Mouse (Mus musculus) midbrain, embryonic 14.5 days (tissue): ENCODE measurements around the gene Zbtb37. TPM values are rescaled to one million over a fixed set of nuclear protein-coding genes. Genes with fewer than 3 reads are reported as not detected.
"Not testable (repeated sequence)": the region's sequence is repeated elsewhere in the genome, so short reads cannot be mapped to it uniquely, and the experiment has no call there.

ENCODE experiments used
- ATAC-seq: fragments of 200-750 bp; cut with Nextera tagmentation; 2 replicates; pipeline ENCODE4 v1.8.0; 2017; ENCODE audit warnings: moderate number of reproducible peaks, moderate library complexity; ENCODE audit not compliant: low FRiP score, low TSS enrichment
- DNase-seq: peaks from one replicate; pipeline ENCODE4 v3.0.0-alpha.2; 2015
- H3K27ac ChIP-seq: fragments of 300-500 bp; sonication (generic); replicated peaks from 2 replicates; pipeline ENCODE4 v1.5.1; 2014; ENCODE audit warnings: mild to moderate bottlenecking, low read depth, low read length, moderate library complexity
- H3K27me3 ChIP-seq: fragments of 300-500 bp; sonication (generic); 2 replicates; pipeline ENCODE4 v1.6.1; 2014; ENCODE audit warnings: low read length, control low read depth, mixed read lengths; ENCODE audit not compliant: control insufficient read depth, insufficient read depth
- H3K36me3 ChIP-seq: fragments of 300-500 bp; sonication (generic); 2 replicates; pipeline ENCODE4 v1.6.1; 2014; ENCODE audit warnings: low read length, control low read depth; ENCODE audit not compliant: control insufficient read depth, insufficient read depth
- H3K4me1 ChIP-seq: fragments of 300-500 bp; sonication (generic); 2 replicates; pipeline ENCODE4 v1.6.1; 2014; ENCODE audit warnings: mild to moderate bottlenecking, antibody characterized with exemption, low read length, control low read depth; ENCODE audit not compliant: control insufficient read depth, insufficient read depth
- H3K4me2 ChIP-seq: fragments of 300-500 bp; sonication (generic); 2 replicates; pipeline ENCODE4 v1.6.1; 2014; ENCODE audit warnings: mild to moderate bottlenecking, low read length, moderate library complexity
- H3K4me3 ChIP-seq: fragments of 300-500 bp; sonication (generic); replicated peaks from 2 replicates; pipeline ENCODE4 v1.5.1; 2014; ENCODE audit warnings: low read depth, low read length
- H3K9ac ChIP-seq: fragments of 300-500 bp; sonication (generic); replicated peaks from 2 replicates; pipeline ENCODE4 v1.6.1; 2014; ENCODE audit warnings: mild to moderate bottlenecking, low read length, moderate library complexity
- H3K9me3 ChIP-seq: fragments of 300-500 bp; sonication (generic); 2 replicates; pipeline ENCODE4 v1.6.1; 2016; ENCODE audit warnings: low read length, control low read depth, mixed read lengths; ENCODE audit not compliant: control insufficient read depth
- WGBS: fragments of 180-500 bp; shearing (Covaris S2); extraction: QIAGEN DNeasy Blood & Tissue Kit; methylation state at CpG from one replicate; pipeline ENCODE4 v1.1.7; 2014; 5-methylcytosine and 5-hydroxymethylcytosine counted together
- polyA plus RNA-seq: library from polyadenylated mRNA; unstranded; fragments of >200 nt; fragmentation: Nextera tagmentation; extraction: Ambion mirVana; gene quantifications from 2 replicates; pipeline ENCODE4 v1.2.1, GENCODE M21; 2014

Zbtb37 gene
- polyA plus RNA-seq, 1 experiment from 2014 or later, result 18.4 TPM

GRCm38 (mm10) chr1:160989395-160989794 lies 45.3 kb downstream of the Zbtb37 start:
- no peak overlapping the region for H3K27ac ChIP-seq
- H3K9ac ChIP-seq, result no peak overlapping the region
- H3K4me1 ChIP-seq, result no peaks in the 10 kb centered on the region
- H3K4me3 ChIP-seq, result no peak overlapping the region
- ATAC-seq (no peak), DNase-seq (no peak)
- H3K9me3 ChIP-seq, result no peaks in the 10 kb centered on the region
- H3K4me2 ChIP-seq, result no peak overlapping the region
- no peaks in the 10 kb centered on the region for H3K27me3 ChIP-seq
- H3K36me3 ChIP-seq, result no peaks in the 10 kb centered on the region
- 89% methylated on average over 14 of the region's 15 CpGs for WGBS

- H3K36me3 ChIP-seq, result no peaks in the 10 kb centered on the region
- 90% methylated on average over 17 of the region's 17 CpGs for WGBS
- DNase-seq (no peak), ATAC-seq (no peak)
- no peak overlapping the region for H3K9ac ChIP-seq
- H3K27ac ChIP-seq, result no peak overlapping the region
- H3K4me2 ChIP-seq, result no peak overlapping the region
- no peaks in the 10 kb centered on the region for H3K4me1 ChIP-seq
- no peaks in the 10 kb centered on the region for H3K27me3 ChIP-seq
- no peaks in the 10 kb centered on the region for H3K9me3 ChIP-seq
- no peak overlapping the region for H3K4me3 ChIP-seq
These were observed 47.6 kb downstream of the Zbtb37 start for GRCm38 (mm10) chr1:160986881-160987635.

GRCm38 (mm10) chr1:160985477-160985876 lies 49.2 kb downstream of the Zbtb37 start:
- no peak for ATAC-seq
- Histone ChIP-seq H3K27me3 (no peaks in the 10 kb centered on the region), H3K4me2 (no peak overlapping the region), H3K4me1 (no peaks in the 10 kb centered on the region), H3K27ac (no peak overlapping the region), H3K36me3 (no peaks in the 10 kb centered on the region), H3K4me3 (no peak overlapping the region), H3K9ac (no peak overlapping the region), H3K9me3 (no peaks in the 10 kb centered on the region)
- DNase-seq, result no peak
- WGBS, result 88% methylated on average over 6 of the region's 6 CpGs

GRCm38 (mm10) chr1:160984731-160985130 lies 49.9 kb downstream of the Zbtb37 start:
- H3K27ac ChIP-seq, H3K36me3 ChIP-seq, H3K4me2 ChIP-seq, H3K9ac ChIP-seq, H3K4me1 ChIP-seq, H3K9me3 ChIP-seq, H3K27me3 ChIP-seq, DNase-seq, ATAC-seq, H3K4me3 ChIP-seq: not testable (repeated sequence)
- 59% methylated on average over 1 of the region's 1 CpGs for WGBS

- Histone ChIP-seq H3K27me3 (no peaks in the 10 kb centered on the region), H3K4me2 (no peak overlapping the region), H3K27ac (no peak overlapping the region), H3K36me3 (no peaks in the 10 kb centered on the region), H3K9ac (no peak overlapping the region), H3K9me3 (no peaks in the 10 kb centered on the region), H3K4me1 (no peaks in the 10 kb centered on the region), H3K4me3 (no peak overlapping the region)
- DNase-seq (no peak), ATAC-seq (no peak)
- 90% methylated on average over 3 of the region's 3 CpGs for WGBS
These were observed 51.8 kb downstream of the Zbtb37 start for GRCm38 (mm10) chr1:160982887-160983286.

GRCm38 (mm10) chr1:160981337-160981736 lies 53.3 kb downstream of the Zbtb37 start:
- H3K36me3 ChIP-seq, result no peaks in the 10 kb centered on the region
- no peaks in the 10 kb centered on the region for H3K4me1 ChIP-seq
- H3K9me3 ChIP-seq, result no peaks in the 10 kb centered on the region
- no peak for DNase-seq
- no peak overlapping the region for H3K4me2 ChIP-seq
- 100% methylated on average over 4 of the region's 4 CpGs for WGBS
- no peak overlapping the region for H3K4me3 ChIP-seq
- no peak overlapping the region for H3K27ac ChIP-seq
- ATAC-seq, result no peak
- no peaks in the 10 kb centered on the region for H3K27me3 ChIP-seq
- no peak overlapping the region for H3K9ac ChIP-seq

- Histone ChIP-seq H3K4me3 (no peak overlapping the region), H3K27me3 (no peaks in the 10 kb centered on the region), H3K27ac (no peak overlapping the region), H3K4me1 (no peaks in the 10 kb centered on the region), H3K9me3 (no peaks in the 10 kb centered on the region), H3K36me3 (0 out of 2 replicates have a peak, but pooled peaks cover 5% of the 10 kb centered on the region), H3K4me2 (no peak overlapping the region), H3K9ac (no peak overlapping the region)
- no peak for ATAC-seq
- 89% methylated on average over 8 of the region's 8 CpGs for WGBS
- DNase-seq, result no peak
These were observed 54.0 kb downstream of the Zbtb37 start for GRCm38 (mm10) chr1:160980537-160981234.

- Histone ChIP-seq H3K9ac (no peak overlapping the region), H3K4me3 (no peak overlapping the region), H3K36me3 (0 out of 2 replicates have a peak, but pooled peaks cover 9% of the 10 kb centered on the region), H3K27me3 (no peaks in the 10 kb centered on the region), H3K4me2 (no peak overlapping the region), H3K27ac (no peak overlapping the region), H3K9me3 (no peaks in the 10 kb centered on the region), H3K4me1 (no peaks in the 10 kb centered on the region)
- no peak for ATAC-seq
- WGBS, result 86% methylated on average over 5 of the region's 5 CpGs
- DNase-seq, result no peak
These were observed 54.6 kb downstream of the Zbtb37 start for GRCm38 (mm10) chr1:160980021-160980420.
